Mouse (Mus musculus) cerebellum, adult 11 months (tissue): ENCODE measurements around the gene G6pc2.

Experiments used
- DNase-seq: peaks from one replicate; pipeline ENCODE4 v3.0.0; 2022

G6pc2 gene

DNA sequence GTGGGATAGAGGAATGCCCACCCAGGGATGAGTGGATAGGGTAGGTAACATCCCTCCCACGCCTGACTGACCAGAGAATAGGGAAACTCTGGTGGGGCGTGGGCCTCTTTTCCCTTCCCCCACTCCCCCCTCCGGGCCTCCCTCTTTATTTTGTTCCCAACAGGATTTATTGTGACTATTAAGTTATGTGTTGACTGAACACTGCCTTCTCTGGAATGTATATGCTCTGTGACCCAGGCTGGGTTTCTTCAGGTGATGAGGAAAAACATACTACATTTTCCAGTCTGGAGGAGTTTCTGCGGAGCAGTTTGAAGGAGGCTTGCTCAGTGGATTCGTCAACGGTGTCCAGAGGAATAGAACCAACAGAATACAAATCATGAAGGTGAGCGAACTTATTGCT is at the start of gene G6pc2:
G6pc2 (plus strand) TSS at position 301 of the 400 bp plus-strand sequence.
- DNase-seq = no peak

DNA sequence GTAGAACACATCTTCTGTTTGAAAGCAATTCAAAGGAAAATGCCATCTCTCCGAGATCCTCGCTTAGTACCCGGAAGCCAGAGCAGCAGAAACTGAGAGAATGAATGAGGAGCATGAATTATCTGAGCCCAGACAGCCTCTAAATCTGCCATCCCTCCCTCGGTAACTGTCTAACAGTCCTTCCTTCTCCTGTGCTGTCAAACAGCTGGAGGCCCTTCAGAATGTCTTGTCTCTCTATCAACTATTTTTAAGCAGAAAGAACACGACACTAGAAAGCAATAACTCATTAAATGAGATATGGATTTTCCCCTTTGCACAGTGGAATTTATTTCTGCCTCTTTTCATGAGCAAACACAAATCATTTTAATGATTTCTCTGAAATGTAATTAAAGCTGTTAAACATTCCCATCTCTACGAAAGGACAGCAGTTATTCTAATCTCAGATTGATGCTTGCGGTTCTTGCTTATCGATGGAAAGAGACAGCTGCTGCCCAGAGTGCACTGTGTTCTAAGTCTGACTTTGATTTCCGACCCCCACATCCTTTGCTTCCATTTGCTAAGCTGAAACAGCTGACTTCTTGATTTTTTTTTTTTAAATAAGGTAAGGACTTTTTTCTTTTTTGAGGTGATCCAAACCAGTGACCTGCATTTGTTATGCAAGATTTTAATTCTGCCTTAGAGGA is 40.3 kb upstream of the G6pc2 start:
- no peak for DNase-seq

DNA sequence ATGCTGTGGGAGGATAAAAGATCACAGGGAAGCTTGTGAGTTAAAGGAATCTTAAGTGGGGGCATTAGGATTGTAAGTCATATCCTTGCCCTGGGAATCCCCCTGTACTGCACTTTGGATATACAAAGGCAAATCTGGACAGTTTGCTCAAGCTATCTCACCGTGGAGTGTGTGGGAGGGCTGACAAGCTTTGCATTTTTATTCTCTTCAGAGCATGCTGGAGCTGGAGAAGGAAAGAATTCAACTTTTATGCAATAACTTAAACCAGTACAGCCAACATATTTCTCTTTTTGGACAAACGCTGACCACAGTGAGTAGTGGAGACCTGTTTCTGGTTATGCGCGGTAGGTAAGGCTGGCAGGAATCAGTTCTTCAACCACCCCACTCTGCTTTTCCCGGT is 35.6 kb upstream of the G6pc2 start:
- DNase-seq = no peak

DNA sequence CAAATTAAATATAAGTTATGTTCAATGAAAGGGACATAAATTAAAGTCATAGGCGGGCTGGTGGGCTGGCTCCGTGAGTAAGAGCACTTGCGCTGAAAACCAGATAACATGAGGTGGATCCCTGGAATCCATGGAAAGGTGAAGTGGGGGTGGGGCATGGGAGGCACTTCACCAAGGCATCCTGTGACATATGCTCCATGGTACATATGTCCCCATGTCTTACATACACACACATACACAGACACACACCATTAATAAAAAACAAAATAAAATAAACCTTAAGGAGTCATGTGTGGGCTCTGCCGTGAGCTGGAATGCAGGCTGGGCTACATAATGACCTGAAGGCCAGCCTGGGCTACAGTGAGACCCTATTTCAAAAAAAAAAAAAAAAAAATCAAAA is 31.2 kb upstream of the G6pc2 start:
- DNase-seq = no peak

DNA sequence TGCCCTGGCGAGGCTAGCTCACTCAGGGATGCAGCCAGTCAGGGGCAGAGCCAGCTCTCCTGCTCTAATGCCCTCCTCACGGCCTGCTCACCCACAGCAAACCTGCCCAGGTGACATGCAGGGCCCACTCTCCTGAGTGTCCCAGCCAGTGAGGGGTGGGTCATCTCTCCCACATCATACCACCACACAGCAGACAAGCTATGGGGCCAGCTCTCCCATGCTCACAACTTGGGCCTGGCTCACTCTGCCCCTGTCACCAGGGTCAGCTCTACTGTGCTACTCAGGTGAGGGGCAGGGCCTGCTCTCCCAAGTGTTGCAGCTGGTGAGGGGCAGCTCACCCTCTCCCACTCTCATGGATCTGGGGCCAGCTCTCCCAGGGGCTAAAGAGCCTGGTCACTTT is 22.9 kb upstream of the G6pc2 start:
- DNase-seq = no peak

DNA sequence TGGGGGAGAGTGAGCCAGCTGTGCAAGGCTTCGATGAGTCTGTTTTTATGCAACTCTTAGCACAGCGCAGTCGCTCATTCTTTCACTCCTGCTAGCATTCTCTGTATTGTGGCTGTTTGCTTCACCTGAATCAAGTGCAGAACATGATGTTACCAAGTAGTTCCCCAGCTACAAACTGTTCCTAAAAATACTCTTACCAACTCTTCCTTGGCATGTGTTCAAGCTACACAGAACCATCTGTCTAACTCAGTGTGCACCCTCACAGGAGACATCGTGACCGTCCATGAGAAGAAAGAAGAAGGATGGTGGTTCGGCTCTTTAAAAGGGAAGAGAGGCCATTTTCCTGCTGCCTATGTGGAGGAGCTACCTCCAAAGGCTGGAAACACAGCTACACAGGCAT is 22.1 kb upstream of the G6pc2 start:
- DNase-seq = no peak

DNA sequence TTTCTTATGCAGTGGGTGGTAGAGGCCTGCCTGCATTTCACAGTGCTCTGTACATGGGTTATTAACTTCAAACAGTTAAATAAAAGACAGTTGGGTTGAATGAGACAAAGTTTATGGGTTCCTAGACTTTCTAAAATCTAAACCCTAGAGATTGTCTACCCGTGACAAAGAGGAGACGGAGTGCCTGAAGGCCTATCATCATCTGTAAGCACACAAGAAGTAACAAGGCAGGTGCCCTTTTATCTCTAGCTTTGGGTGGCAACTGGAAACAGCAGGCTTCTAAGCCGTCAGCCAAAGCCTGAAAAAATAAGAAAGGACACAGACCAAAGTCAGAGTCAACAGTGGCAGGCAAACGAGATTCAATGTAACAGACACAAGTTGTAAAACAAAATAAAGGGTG is 21.7 kb upstream of the G6pc2 start:
- no peak for DNase-seq

DNA sequence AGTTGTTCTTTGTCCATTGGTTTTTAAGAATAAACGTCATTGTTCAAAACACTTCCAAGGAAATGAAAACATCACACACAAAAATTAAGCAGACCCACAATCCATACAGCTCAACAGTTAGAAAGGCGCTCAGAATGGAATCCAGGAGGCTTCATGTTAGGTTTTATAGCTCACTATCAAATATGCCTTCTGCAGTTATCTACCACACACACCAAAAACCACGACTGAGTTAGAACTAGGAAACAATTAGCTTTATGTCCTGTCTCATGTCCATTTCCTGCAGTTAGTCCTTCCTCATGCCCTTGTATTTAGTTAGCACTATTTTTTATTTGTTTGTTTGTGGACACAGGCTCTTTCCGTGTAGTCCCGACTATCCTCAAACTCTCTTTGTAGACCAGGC is 19.8 kb upstream of the G6pc2 start:
- DNase-seq = no peak

DNA sequence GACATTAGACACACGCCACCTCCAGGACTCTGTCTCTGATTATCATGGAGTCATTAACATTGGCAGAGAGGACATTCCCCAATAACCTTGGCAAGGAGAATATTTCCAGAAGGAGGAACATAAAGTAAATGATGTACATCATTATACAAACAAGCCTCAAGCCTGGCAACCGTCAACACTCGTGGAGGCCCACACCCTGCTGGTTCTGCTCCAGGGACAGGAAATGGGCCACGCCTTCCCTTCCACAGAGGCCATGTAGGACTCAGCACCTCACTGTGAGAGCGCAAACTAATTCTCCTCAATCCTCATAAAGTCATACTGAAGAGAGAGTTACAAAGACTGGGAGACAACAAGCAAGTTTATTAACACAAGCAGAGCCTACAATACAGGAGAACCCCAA is 17.3 kb upstream of the G6pc2 start:
- no peak for DNase-seq

DNA sequence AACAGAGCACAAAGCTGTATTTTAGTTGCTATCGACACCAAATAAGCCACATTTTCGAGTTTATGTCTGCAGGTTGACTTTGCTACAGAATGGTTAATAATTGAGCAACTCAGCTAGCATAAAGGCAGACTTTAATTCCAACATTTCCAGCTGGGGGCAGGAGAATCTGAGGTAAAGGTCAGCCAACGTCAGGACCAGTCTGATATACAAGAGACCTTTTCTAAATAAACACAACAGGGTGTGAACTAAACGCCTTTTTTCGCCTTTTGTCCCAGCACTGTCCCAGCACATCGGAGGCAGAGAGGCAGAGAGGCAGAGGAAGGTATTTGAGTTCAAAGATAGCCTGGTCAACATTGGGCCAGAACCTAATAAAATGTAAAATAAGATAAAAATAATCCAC is 5.7 kb upstream of the G6pc2 start:
- no peak for DNase-seq

DNA sequence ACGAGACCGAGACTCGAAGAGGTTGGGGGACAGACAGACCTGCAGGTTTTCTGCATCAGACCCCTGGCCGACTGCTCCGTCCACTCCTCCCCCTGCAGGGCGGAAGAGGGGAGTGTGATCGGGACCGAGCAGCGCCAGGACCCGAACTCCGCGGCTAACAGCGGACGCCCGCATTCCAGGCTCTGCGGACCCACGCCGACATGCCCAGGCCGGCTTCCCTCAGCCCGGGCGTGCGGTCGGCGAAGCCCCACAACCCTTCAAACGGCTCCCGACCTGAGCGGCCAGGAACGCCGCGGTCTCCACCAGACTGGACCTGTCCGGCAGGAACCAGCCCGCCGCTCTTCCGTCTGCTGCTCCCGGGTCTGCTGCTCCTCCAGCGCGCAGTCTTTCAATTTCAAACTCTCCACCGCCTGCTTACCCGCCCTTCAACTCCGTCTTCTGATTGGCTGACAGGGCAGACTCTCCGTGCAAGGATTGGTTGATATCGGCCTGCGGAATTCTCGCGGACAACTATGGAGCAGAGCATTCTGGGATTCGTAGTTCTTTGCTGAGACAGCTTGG is 5.0 kb upstream of the G6pc2 start, which contains the start of gene Spc25:
Spc25 (minus strand) TSS at position 404 of the 561 bp plus-strand sequence.
- DNase-seq = peak; percentile 82

DNA sequence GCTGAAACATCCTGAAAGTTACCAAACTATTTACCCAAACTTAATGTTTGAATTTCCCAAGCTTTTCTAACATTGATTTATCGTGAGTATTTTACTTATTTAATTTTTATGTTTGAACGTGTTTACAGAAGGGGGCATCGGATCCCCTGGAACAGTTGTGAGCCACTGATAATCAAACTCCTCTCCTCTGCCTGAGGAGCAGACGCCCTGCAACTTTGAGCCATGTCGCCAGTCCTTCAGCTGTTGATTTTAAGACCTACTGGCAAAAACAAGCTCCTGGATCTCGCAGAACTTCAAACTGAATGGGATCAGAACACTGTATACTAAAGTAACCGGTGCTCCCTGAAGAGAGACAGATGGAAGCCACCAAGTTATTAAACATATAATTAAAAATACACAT is 4.3 kb upstream of the G6pc2 start:
- DNase-seq = no peak

DNA sequence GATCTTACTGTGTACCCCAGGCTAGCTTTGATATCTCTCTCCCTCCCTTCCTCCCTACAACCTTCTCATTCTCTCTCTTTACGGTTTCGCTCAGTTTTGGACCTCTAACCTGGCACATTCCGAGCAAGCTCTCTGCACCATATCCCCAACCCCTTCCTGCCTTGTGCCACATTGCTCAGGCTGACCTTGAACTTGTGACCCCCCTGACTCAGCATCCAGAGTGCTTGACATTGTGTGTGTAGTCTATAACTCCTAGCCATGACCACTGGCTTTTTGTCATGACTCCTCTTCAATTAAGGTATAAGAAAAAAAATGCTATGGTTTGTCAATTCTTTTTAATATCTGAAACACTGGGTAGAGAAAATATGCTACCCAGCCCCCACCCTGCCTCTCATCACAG is 1.2 kb upstream of the G6pc2 start:
- no peak for DNase-seq

DNA sequence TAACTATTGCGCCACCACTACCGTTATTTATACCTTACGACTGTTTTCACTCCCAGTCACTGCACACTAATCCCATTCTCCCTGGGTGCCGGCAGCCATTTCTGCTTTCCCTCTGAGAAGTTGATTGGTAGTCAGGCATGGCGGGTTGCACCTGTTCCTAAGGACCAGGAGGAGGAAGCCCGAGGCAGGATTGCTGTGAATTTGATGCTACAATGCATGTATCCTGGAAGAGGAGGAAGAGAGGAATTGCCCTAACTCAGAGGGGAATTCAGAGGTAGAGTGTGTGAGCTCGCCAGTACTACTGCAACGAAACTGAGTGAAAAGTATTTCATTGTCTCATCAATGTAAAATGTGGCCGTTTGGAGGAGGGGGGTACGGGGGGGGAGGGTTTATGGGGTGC is 1.8 kb downstream of the G6pc2 start:
- no peak for DNase-seq

DNA sequence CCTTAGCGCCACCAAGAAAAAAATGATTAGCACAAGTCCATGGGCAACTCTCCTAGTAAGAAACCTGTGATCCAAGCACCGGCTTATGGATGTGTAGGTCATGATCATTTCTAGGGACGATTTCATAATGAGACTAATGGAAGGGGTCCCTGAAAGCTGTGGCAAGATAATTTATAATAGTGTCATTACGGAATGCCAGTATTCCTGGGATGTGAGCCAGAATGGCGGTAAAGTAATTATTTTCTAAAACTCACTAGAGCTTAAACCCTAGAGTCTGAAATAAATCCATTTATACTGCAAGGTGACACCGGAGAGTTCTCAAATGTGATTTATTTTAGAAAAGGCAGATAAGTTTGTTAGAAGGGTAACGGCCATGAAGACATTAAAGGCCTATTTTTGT is 4.4 kb downstream of the G6pc2 start:
- no peak for DNase-seq

DNA sequence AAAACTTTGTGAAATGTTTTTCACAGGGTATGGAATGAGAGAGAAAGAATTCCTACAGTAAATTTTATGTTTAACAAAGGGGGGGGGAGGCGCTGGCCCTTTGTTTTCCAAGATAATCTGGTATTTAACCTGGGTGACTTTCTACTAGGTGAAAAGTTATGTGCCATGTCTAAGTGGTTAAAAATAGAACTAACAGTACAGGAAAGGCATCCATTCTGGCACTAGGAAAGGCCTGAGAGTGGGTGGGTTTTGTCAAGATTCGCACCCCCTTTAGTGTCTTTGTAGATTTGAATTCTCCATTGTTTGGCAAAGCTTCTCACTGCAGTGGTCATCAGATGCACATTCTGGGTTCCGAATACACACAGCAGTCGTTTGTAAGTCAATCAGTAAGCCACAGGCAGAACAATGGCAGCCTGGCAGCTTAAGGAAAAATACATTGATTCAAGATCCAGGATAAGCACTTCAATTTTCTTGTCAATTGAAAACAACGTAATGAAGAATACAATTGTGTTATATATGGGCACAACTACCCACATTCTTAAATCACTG is 11.1 kb downstream of the G6pc2 start:
- no peak for DNase-seq

DNA sequence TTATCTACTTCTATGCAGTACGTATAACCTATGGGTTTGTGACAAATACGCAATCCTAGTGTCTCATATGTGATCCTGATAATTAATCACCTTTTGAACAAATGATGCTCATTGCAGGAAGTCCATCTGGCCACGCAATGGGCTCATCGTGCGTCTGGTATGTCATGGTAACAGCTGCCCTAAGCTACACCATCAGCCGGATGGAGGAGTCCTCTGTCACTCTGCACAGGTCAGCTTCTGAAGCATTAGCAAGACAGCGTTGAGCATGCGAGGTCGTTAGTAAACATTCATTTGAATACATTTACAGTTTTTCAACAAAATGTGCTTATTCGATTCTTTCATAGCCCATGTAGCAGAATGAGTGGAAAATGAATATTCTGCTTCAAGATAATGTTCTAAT is 11.9 kb downstream of the G6pc2 start:
- DNase-seq = no peak

DNA sequence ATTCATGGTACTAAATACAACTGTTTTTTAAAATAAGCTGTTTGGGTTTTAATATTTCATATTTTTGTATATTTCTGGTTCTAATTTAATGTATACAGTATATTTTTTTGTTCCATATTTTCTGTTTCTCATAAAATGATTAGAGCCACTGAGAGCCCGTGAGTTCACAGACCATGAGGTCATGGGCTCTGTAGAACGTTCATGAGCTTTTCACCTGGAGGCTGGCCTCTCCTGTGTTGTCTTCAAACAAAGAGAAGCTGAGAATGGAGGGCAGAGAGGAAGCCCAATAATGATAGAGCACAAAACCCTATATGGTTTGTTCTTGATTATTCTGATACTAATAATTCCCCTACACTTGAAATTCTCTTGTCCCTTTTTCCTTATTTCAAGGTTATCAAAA is 13.9 kb downstream of the G6pc2 start:
- no peak for DNase-seq

DNA sequence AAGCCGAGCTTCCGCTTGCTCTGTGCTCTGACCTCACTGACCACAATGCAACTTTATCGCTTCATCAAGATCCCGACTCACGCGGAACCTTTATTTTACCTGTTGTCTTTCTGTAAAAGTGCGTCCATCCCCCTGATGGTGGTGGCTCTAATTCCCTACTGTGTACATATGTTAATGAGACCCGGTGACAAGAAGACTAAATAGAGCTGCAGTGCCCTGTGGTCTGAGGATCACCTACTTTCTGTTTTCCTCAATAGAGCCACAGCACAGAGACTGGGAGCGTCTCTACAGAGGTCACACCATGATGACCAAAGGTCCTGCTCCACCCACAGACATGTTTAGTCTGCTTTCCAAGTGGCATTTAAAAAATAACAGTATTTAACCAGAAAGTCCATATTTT is 16.0 kb downstream of the G6pc2 start:
- no peak for DNase-seq

DNA sequence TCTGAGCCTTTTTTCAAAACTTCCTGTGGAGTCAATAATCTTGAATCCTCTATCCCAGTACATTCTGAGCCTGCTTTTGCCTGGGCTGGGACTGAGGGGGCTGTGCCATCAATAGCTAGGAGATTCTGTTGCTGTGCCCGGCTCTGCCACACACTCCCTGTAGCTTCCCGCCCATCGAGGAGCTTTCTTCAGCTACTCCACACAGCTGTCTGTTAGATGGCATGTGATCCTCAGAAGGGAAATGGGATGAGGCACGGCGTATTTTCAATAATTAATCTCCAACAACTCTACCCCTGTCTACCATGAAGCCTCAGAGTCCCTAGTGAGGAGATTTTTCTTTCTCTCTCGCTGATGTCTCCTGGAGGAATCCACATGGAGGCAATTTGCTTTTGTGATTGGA is 17.8 kb downstream of the G6pc2 start:
- DNase-seq = no peak

DNA sequence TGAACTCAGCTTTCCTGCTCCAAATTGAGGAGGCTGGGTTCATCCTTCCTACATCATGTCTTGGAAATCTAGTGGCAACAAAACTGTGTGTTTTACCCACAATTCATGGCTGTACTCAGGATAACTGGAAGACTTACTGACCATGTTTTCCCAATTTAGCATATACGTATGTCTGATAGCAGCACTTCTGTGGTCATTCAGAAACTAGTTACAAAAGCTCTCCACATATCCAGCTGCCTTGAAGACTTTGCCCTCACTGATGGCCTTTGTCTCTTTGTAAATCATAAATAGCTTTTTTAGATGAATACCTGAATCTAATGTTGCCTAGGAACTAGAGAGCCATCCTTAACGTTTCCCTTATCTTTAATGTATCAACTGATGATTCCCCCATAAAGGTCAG is 19.3 kb downstream of the G6pc2 start:
- no peak for DNase-seq

DNA sequence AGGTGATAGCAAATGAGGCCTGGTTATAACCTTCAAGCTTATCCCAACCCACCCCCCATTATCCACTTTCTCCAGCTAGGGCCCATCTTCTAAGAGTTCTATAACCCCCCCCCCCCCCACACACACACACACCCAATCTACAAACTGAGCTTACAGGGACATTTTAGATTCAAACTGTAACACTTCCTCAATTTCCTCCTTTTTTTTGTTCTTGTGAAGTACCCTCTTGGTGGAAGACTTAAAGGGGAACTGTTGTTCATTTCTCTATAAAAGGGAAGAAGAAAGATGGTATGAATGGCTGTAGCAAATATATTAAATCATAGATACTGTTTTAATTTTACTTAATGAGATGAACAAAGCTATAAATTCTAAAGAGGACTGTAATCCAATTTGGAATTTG is 21.2 kb downstream of the G6pc2 start:
- DNase-seq = no peak

DNA sequence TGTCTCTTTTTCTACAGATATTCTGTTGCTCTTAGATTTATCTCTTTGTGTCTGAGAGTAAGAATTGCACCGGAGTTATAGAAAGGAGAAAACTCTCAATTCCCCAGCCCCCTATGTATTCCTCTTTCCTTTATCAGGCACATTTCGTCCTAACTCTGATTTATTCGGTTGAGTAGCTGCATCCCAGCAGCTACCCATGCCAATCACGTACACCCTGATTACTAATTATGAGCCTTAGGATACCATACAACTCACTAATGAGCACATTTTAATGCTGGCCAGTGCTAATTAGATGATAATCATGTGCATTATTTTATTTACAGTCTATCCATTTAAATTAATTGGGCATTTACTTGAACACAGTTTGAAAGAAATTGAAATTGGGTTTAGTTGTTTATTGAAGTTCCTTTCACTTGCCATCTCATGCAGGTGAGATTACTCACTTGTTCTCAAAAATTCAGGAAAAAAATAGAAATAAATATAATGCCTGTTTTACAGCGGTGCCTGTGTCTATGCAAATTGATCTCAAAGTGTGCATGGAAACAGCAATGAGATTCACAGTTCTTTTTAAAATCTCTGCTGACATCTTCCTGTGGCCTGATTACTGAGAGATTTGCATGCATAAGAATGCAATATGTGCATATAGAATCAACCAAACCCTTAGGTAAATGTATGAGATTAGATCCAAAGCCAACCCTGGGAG is 24.3 kb downstream of the G6pc2 start:
- no peak for DNase-seq

DNA sequence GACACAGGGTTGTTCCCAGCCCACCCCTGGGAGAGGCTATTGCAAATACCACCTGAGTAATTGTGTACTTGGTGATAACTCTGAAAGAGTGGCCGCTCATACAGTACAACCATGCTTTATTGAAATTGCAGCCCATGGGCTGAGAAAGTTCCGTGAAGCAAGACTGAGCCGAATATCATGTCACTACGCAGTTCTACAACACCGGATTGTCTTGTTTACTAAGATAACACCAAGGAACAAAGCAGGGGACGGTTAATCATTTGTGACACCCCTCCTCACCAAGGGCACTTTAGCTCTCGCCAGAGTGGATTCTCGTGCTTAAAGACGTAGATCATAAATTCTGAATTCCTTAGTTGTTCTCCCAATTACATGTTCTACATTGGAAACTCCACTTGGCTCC is 28.4 kb downstream of the G6pc2 start:
- DNase-seq = no peak
